Mouse (Mus musculus) lung, postnatal 36 days (tissue): Measurements from ENCODE around the gene Cacna2d3.

Experiments used
- DNase-seq: peaks from one replicate; pipeline ENCODE4 v3.0.0; 2022; ENCODE audit warnings: mixed read lengths

Gene Cacna2d3

GRCm38 (mm10) chr14:29042355-29042754, 679.3 kb downstream of the Cacna2d3 start:
- DNase-seq = no peak

- no peak for DNase-seq
These were observed 680.2 kb downstream of the Cacna2d3 start for GRCm38 (mm10) chr14:29041498-29041897.

DNA sequence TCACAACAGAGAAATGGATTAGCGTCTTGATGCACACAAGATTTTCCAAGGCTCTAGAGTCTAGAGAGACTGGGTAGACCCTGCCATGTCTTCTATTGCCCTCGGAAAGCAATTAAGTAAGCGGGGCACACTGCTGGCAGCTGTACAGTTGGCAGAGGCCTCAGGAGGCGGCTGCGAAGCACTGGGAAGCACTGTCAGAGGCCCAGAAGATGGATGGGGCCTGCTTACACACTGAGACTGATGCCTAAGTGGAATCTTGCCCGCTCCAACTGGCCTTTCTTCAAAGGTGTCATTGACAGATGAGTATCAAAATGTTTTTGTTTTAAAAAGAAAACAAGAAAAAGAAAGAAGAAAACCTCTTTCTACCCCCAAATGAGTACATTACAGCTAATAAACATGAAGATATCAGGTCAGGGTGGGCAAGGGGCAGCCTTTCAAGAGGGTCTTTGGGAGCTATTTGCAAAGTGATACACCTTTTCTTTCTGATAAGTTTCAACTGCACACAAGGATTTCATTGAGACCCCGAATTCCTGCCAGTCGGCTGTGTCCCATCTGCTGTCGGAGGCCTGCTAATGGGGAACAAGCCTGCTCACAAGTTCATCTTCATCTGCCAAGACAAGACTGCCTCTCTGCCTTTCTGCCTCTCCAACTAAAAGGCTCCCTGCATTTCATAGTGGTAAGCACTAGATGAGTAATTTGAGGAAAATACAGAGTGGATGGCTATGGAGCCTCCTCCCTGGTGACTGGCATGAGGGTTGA, 680.9 kb downstream of the Cacna2d3 start:
- peak; percentile 20 for DNase-seq

DNA sequence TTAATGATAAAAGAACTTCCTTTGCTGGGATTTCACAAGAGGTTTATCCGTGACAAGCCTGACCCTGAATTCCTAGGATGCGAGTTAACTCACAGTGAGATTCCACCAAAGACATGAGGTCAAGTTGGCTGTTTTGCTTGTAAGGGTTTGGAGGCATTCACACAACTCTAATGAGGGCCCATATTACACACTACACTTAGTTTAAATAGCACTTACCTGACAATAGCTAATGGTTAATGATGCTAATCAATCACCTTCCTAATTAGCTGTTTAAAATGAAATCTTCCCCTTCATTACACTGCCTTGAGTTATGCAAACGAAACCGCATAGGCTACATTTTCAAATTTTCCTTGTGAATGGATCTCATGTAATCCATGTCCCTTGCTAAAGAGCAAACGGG, 683.4 kb downstream of the Cacna2d3 start:
- DNase-seq = no peak

DNA sequence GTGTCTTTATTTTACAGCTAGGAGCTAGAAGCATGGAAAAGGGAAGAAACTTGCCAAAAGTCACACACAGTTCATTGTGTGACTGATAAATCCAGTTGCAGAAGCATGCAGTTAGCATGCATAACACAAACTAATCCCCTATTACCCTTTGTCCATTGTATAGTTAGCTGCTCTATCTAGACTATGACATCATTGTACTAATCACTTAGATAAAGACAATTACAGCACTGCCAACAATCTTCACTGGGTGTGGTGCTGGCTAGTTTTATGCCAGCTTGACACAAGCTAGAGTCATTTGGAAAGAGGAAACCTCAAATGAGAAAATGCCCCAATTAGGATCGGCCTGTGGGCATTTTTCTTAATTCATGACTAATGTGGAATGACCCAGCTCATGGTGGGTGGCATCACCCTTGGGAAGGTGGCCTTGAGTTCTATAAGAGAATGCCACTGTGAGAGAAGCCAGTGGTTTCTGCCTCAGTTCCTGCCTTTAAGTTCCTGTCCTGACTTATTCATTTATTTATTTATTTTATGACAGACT, 689.7 kb downstream of the Cacna2d3 start:
- DNase-seq = no peak

- no peak for DNase-seq
These were observed 691.1 kb downstream of the Cacna2d3 start for GRCm38 (mm10) chr14:29030519-29030918.

DNA sequence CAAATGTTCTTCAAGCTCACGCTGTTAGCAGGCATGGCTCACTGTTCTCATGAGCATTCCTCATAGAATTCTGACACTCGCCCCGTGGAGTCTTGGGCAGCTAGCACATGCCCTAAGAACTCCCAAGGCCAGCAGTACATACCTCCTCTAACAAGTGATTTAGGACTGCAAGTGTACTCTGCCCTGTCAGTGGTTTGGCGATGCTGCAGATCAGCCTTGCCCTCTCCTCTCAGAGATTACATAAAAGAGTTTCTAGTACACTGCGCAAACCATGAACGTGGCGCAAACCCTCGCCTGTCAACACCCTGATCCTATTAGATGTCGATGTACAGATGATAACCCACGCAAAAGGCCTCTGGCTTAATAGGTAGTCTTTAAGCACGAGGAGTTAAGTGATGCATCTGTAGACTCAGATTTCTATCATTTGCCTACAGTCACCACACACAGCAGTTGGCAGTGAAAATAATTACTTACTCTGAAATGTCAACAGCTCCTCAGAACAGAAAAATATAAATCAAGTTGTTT, 691.7 kb downstream of the Cacna2d3 start:
- no peak for DNase-seq

GRCm38 (mm10) chr14:29029107-29029469, 692.6 kb downstream of the Cacna2d3 start:
- no peak for DNase-seq

GRCm38 (mm10) chr14:29028391-29029106, 693.1 kb downstream of the Cacna2d3 start:
- DNase-seq = no peak

- no peak for DNase-seq
These were observed 694.4 kb downstream of the Cacna2d3 start for GRCm38 (mm10) chr14:29027276-29027675.

DNA sequence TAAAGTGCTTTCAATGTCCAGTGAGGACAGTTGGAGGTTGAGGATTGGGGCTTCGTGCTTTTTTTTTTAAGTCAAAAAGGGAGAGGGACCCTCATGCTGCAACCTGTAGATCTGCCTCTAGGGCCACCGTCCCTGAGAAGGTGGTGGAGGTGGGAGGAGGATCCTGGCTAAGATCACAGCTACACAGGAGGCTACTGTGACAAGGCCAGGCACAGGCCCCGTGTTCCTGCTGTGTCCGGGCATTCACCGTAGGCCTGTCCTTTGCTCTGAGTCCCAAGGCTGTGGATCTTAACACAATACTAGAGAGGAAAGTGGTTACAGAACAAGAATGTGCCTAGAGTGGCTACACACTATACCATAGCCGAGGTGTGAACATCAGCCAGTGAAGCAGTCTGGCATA, 696.3 kb downstream of the Cacna2d3 start:
- no peak for DNase-seq

DNA sequence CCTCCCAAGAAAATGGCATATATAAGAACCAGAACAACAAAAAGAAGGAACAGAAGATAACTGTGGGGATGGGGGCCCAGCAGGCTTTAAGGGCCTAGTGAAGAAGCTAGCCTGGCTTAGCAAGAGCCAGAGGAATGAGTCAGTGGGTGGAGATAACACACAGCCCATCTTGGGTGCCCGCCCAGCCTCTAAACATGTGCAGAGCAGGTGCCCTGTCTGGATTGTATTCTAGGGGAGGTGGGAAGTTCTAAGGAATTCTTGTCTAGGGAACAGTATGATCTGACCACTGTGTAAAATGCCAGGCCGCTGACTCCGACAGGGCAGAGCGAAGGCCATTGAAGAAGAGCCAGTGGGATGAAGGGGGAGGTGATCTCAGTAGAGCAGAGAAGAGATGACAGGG, 698.4 kb downstream of the Cacna2d3 start:
- DNase-seq = no peak

GRCm38 (mm10) chr14:29021295-29021694, 700.4 kb downstream of the Cacna2d3 start:
- DNase-seq = no peak

- DNase-seq = no peak
These were observed 703.2 kb downstream of the Cacna2d3 start for GRCm38 (mm10) chr14:29018316-29019000.

DNA sequence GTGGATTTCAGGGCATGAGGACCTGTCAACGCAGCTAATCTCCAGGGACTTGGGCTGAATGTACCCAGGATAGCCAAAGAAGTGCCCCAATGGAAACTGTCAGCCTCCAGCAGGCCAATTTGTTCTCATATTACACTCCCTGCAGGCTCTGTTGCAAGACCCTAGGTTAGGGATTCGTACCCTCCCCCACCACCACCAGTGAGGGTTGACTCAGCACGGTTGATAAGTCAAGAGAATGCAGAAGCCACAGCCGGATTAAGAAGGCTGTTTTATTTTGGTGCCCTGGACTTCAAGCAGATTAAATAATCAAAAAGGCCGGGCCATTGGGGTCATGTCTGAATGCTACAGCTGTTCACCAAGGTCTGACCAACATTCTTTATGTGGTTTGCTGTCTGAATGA, 703.8 kb downstream of the Cacna2d3 start, which contains the start of gene Lrtm1:
Lrtm1 (plus strand) TSS at position 326 of the 400 bp plus-strand sequence.
- DNase-seq = no peak

DNA sequence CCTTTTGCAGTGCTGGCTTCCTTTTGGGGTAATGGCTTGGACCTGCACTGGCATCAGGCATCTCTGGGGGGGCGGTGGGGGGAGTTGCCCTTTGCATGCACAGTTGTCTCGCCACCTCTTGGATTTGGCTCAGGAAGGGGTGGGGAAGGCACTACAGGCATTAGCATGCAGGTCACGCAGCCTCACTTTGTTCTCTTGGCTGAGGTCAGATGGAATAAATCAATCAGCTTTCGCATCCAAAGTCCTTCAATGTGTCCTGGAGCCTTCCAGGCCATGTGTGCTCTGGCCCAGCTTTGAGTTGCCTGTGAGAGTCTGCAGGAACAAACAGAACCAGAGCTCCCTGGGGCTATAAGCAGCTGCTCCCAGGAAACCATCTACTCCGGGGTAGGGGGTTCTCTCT, 705.8 kb downstream of the Cacna2d3 start:
- no peak for DNase-seq

GRCm38 (mm10) chr14:29014680-29015079, 707.0 kb downstream of the Cacna2d3 start:
- no peak for DNase-seq

- DNase-seq = no peak
These were observed 708.5 kb downstream of the Cacna2d3 start for GRCm38 (mm10) chr14:29013161-29013560.

- DNase-seq = no peak
These were observed 712.0 kb downstream of the Cacna2d3 start for GRCm38 (mm10) chr14:29009644-29010043.

DNA sequence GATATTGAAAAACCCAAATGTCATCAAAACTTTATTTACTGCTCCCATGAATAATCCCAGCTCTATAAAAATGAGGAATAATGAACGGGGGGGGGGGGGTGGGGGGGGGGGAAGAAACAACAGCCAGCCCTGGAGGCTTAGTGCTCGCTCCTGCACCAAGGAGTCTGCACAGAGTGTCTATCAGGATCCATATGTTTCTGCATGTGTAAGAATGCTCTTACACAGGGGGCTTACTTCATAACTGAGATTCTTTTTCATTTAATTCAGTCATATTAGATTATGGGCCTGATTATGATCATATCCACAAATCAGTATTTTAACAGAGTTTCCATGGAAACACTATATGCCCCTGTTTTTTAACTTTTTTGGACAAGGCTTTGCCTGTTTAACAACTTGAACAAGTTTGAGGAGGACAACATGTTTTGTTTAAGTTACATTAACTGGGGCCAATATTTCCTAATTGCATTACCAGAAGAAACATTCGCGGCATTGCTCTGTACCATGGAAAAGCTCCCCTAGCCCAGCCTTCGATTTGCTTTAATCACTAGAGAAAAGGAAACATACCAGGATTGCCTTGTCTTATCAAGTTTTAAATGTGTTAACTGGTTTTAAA, 716.3 kb downstream of the Cacna2d3 start:
- no peak for DNase-seq

DNA sequence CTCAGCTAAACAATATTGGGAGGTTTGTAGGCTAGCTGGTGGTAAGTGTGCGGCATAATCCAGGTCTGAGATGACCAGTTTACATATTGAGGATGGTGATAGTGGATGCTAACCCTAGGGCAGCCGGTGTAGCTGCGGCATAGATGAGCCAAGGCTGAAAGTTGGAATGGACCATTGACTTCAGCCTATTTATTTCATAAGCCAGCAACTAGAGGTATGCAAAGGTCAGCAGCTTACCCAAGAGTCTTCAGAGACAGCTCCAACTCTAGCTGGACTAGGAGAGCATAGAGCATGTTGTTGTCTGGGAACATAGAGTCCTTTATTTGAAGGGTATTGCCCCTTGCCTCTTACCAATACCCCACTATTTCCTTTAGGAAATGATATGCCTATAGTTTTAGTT, 725.1 kb downstream of the Cacna2d3 start:
- no peak for DNase-seq

- DNase-seq = peak; percentile 4
These were observed 733.3 kb downstream of the Cacna2d3 start for GRCm38 (mm10) chr14:28988211-28988900.
